Mouse (Mus musculus) kidney, postnatal 4 days (tissue): ENCODE measurements at regions not wholly inside any gene's neighbourhood (a gene's known extent, or its start where the extent isn't known, plus 50 kb on each side); places are given as distances from the start of the nearest gene placed in this dataset.
"Not testable (repeated sequence)": the region's sequence is repeated elsewhere in the genome, so short reads cannot be mapped to it uniquely, and the experiment has no call there.

Source experiments
- DNase-seq, 2 experiments: peaks; one replicate each; pipeline ENCODE4 v3.0.0; 2021; ENCODE audit warnings: mixed read lengths in 2 of 2

DNA sequence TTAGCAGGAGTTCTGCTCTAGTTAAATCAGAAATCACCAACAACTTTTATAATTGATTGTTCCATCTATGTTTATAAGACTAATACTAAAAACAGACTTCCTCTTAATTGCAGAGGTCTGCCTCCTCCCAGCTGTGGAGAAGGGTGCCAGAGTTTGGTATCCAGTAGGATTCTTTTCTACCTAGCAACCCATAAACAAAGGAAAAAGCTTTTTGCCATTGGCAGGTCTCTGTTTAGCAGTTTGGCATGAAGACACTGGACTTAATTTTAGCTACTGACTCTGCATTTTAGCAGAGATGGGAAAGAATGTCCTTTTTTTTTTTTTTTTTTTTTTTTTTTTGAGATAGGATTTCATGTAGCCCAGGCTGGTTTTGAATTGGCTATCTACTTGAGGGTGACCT, 1628.4 kb downstream of the A830018L16Rik start:
- DNase-seq = no peak

DNA sequence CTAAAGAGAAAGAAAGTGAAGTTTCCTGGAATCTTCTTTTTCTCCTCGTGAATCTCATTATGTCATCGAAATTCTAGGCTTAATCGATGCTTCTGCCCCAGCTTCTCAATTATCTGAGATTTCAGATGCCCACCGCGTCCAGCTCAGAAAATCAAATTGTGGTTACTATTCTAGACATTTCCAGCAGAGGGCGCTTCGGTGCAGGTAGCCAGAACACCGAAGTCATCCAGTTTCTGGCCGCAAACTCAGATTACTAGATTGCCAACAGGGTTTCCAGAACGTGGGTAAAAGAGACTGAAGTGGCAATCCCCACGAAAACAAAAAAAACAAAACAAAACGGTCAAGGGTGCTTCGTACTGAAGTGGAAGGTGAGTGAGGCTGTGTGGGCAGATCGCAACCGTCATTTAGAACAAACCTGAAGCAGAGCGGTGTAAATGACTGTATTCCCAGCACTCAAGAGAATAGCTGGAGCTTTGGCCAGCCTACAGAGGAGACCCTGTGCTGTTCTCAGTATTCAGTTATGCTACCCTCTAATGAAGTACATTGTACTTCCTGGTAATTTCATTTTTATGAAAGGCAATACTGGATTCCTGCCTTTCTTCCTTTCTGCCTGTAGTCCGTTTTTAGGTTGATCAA, 1636.4 kb downstream of the A830018L16Rik start:
- DNase-seq = peak; percentile 38 to 47

DNA sequence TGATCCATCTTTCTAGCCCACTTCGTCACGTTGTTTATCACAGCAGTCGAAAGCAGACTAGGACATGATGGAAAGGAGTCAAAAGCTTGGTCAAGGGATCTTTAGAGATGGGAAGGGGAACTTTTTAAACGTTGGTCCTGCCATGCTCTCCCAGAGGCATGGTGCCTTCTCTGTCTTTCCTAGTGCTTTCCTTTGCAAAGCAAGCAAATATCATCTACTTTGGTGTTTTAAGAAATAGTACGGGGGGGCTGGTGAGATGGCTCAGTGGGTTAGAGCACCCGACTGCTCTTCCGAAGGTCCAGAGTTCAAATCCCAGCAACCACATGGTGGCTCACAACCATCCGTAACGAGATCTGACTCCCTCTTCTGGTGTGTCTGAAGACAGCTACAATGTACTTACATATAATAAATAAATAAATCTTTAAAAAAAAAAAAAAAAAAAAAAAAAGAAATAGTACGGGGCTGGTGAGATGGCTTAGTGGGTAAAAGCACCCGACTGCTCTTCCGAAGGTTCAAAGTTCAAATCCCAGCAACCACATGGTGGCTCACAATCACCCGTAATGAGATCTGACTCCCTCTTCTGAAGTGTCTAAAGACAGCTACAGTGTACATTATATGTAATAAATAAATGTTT, 1637.6 kb downstream of the A830018L16Rik start:
- not testable (repeated sequence) for DNase-seq

DNA sequence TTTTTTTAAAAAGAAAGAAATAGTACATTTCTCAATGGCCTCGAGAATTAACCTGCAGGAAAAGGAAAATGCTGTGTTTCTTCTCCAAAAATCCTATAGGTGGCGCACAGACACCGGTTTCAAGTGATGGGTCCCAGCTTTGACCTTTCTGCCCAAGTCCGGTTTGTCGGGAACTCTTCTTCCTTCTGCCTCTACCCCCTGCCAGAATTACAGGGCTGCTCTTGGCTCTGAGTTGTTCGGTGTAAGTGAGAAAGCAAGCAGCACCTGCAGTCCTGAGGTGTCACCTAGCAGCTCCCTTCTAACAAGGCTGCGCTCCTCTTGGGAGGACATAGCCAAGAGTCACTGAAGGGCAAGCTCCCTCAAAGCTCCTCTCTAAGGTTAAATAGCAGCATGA, 1638.2 kb downstream of the A830018L16Rik start:
- DNase-seq = peak; percentile 22 to 34

DNA sequence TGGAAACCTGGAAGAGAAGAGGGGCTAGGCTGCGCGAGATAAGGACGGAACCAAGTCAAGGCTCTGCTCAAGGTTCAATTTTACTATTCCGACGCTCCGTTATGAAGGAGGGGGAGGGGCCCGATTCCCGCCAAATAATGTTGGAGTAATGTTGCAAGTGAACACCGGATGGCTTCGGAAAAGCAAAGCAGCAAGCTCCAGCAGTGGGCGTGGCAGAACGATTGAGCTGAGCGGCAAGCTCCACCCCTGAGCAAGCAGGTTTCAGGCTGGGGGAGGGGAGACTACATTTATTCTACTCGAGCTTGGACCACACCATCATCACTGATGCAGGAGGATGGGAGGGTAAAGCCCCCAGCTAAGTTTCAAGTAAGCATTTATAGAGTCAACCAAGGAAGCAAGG, 1643.8 kb downstream of the A830018L16Rik start:
- DNase-seq = no peak

DNA sequence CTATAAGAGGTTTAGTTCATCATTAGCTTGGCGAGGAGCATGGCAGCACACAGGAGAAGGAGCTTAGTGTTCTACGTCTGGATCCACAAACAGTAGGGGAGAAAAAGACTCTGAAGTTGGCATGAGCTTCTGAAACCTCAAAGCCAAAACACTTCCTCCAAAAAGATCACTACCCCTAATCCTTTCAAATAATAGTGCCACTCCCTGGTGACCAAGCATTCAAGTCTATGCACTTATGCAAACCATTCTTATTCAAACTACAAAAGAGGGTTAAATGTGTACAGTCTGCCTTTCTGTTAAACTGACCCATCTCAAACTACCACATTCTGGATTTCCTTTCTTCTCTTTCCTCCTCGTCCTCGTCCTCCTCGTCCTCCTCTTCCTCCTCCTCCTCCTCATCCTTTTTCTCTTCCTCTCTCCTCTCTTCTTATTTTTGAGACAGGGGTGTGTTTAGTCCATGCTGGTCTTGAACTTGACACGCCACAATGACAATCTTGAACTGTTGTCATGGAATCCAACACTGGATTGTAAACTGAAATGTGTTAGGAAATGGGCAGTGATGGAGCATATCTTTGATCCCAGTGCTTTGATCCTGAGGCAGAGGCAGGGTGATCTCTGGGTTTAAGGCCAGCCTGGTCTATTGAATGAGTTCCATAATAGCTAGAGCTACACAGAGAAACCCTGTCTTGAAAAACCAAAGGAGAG, 1645.9 kb downstream of the A830018L16Rik start:
- DNase-seq = no peak
